Mouse (Mus musculus) layer of hippocampus, adult 8-10 months (tissue): ENCODE data around the gene Arrdc5. TPM values are rescaled to one million over a fixed set of nuclear protein-coding genes. Genes with fewer than 3 reads are reported as not detected.
"Not testable (repeated sequence)": the region's sequence is repeated elsewhere in the genome, so short reads cannot be mapped to it uniquely, and the experiment has no call there.

Source experiments
- DNase-seq, 2 experiments: peaks; one replicate each; pipeline ENCODE4 v3.0.0; 2022; ENCODE audit warnings: low spot score in 2 of 2
- total RNA-seq, 4 experiments: library from RNA; stranded (reverse); gene quantifications; 2 replicates each; pipeline ENCODE4 v1.2.4; 2022

Gene Arrdc5
- total RNA-seq, 4 experiments from 2014 or later = not detected

- DNase-seq = no peak
Observed at GRCm38 (mm10) chr17:56279481-56280155, 20.5 kb downstream of the Arrdc5 start.

GRCm38 (mm10) chr17:56278340-56278739 is 21.7 kb downstream of the Arrdc5 start:
- no peak for DNase-seq

- DNase-seq = no peak
Observed at GRCm38 (mm10) chr17:56277567-56277893, 22.6 kb downstream of the Arrdc5 start.

GRCm38 (mm10) chr17:56276643-56277566 is 23.2 kb downstream of the Arrdc5 start, which contains the start of gene Ticam1:
TSS of gene Ticam1 (minus strand) at chr17:56276786.
- DNase-seq = peak; percentile 78 to 80

- no peak for DNase-seq
Observed at GRCm38 (mm10) chr17:56275842-56276480, 24.1 kb downstream of the Arrdc5 start.

- no peak for DNase-seq
Observed at GRCm38 (mm10) chr17:56273986-56274385, 26.1 kb downstream of the Arrdc5 start.

GRCm38 (mm10) chr17:56273482-56273881 is 26.6 kb downstream of the Arrdc5 start:
- DNase-seq = no peak

GRCm38 (mm10) chr17:56272644-56273043 is 27.4 kb downstream of the Arrdc5 start:
- no peak for DNase-seq

- no peak for DNase-seq
Observed at GRCm38 (mm10) chr17:56271609-56272253, 28.4 kb downstream of the Arrdc5 start.

GRCm38 (mm10) chr17:56269741-56270140 is 30.3 kb downstream of the Arrdc5 start:
- DNase-seq = no peak

- DNase-seq = peak; percentile 66 to 68
Observed at GRCm38 (mm10) chr17:56269153-56269630, 30.9 kb downstream of the Arrdc5 start.

GRCm38 (mm10) chr17:56266271-56266670 is 33.8 kb downstream of the Arrdc5 start:
- peak in 1 of 2 experiments; percentile 51 for DNase-seq

GRCm38 (mm10) chr17:56265869-56266268 is 34.2 kb downstream of the Arrdc5 start:
- DNase-seq = no peak

- DNase-seq = no peak
Observed at GRCm38 (mm10) chr17:56265011-56265410, 35.1 kb downstream of the Arrdc5 start.

- DNase-seq = peak; percentile 71 to 79
Observed at GRCm38 (mm10) chr17:56264020-56264419, 36.1 kb downstream of the Arrdc5 start.

- DNase-seq = no peak
Observed at GRCm38 (mm10) chr17:56262645-56263094, 37.4 kb downstream of the Arrdc5 start.

- DNase-seq = no peak
Observed at GRCm38 (mm10) chr17:56261166-56261565, 38.9 kb downstream of the Arrdc5 start.

- DNase-seq = no peak
Observed at GRCm38 (mm10) chr17:56259301-56260037, 40.6 kb downstream of the Arrdc5 start.

GRCm38 (mm10) chr17:56258812-56259211 is 41.3 kb downstream of the Arrdc5 start:
- DNase-seq = not testable (repeated sequence)

- DNase-seq = not testable (repeated sequence)
Observed at GRCm38 (mm10) chr17:56258269-56258668, 41.8 kb downstream of the Arrdc5 start.
